Mouse (Mus musculus) kidney, embryonic 14.5 days (tissue): ENCODE data around the gene Cdkl3. TPM values are rescaled to one million over a fixed set of nuclear protein-coding genes. Genes with fewer than 3 reads are reported as not detected.

Experiments used
- ATAC-seq: fragments of 200-750 bp; cut with Nextera tagmentation; 2 replicates; pipeline ENCODE4 v1.8.0; 2017; ENCODE audit warnings: moderate number of reproducible peaks, mild to moderate bottlenecking, moderate TSS enrichment, moderate library complexity; ENCODE audit not compliant: low FRiP score, low TSS enrichment
- H3K27ac ChIP-seq: fragments of 300-500 bp; sonication (generic); 2 replicates; pipeline ENCODE4 v1.5.1; 2014; ENCODE audit warnings: low read depth, mild to moderate bottlenecking, low read length, moderate library complexity, mixed read lengths
- H3K27me3 ChIP-seq: fragments of 300-500 bp; sonication (generic); 2 replicates; pipeline ENCODE4 v1.6.1; 2014; ENCODE audit warnings: mild to moderate bottlenecking, low read length; ENCODE audit not compliant: control insufficient read depth, insufficient read depth
- H3K36me3 ChIP-seq: fragments of 300-500 bp; sonication (generic); 2 replicates; pipeline ENCODE4 v1.6.1; 2014; ENCODE audit warnings: low read length, mixed read lengths; ENCODE audit not compliant: control insufficient read depth, insufficient read depth
- H3K4me1 ChIP-seq: fragments of 300-500 bp; sonication (generic); 2 replicates; pipeline ENCODE4 v1.6.1; 2014; ENCODE audit warnings: low read length, mixed read lengths; ENCODE audit not compliant: control insufficient read depth, insufficient read depth
- H3K4me2 ChIP-seq: fragments of 300-500 bp; sonication (generic); replicated peaks from 2 replicates; pipeline ENCODE4 v1.6.1; 2014; ENCODE audit warnings: low read depth, mild to moderate bottlenecking, low read length
- H3K4me3 ChIP-seq: fragments of 300-500 bp; sonication (generic); 2 replicates; pipeline ENCODE4 v1.5.1; 2014; ENCODE audit warnings: mild to moderate bottlenecking, low read length
- H3K9ac ChIP-seq: fragments of 300-500 bp; sonication (generic); 2 replicates; pipeline ENCODE4 v1.6.1; 2014; ENCODE audit warnings: low read depth, mild to moderate bottlenecking, low read length, moderate library complexity
- H3K9me3 ChIP-seq: fragments of 300-500 bp; sonication (generic); 2 replicates; pipeline ENCODE4 v1.6.1; 2016; ENCODE audit warnings: low read length; ENCODE audit not compliant: control insufficient read depth
- WGBS: fragments of 180-500 bp; shearing (Covaris S2); extraction: QIAGEN DNeasy Blood & Tissue Kit; methylation state at CpG from one replicate; pipeline ENCODE4 v1.1.7; 2014; 5-methylcytosine and 5-hydroxymethylcytosine counted together
- polyA plus RNA-seq: library from polyadenylated mRNA; unstranded; fragments of >200 nt; fragmentation: Nextera tagmentation; extraction: Ambion mirVana; gene quantifications from 2 replicates; pipeline ENCODE4 v1.2.1, GENCODE M21; 2014

Cdkl3 gene
- polyA plus RNA-seq, 1 experiment from 2014 or later: 9.7 TPM

DNA sequence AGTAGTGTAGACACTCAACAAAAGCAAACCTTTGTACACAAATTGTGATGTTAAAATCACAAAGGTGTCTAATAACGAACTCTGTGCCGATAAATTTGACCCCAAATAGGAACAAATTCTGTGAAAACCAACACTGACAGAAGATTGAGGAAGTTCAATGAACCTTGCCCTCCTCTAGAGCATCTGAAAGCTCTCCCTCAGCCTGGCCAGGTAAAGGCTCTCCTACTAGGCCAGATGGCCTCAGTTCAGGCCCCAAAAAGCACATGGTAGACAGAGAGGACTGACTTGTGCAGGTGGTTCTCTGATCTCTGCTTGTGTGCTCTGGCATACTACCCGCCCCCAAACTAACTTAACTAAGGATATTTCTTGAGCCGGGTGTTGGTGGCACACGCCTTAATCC, 58.4 kb downstream of the Cdkl3 start:
- ATAC-seq: no peak
- Histone ChIP-seq H3K4me2 (no peak overlapping the region), H3K9ac (no peak overlapping the region), H3K36me3 (no peaks in the 10 kb centered on the region), H3K9me3 (no peaks in the 10 kb centered on the region), H3K4me1 (no peaks in the 10 kb centered on the region), H3K27me3 (no peaks in the 10 kb centered on the region), H3K4me3 (no peak overlapping the region), H3K27ac (no peak overlapping the region)
- WGBS: 93% methylated on average over 5 of the region's 5 CpGs

DNA sequence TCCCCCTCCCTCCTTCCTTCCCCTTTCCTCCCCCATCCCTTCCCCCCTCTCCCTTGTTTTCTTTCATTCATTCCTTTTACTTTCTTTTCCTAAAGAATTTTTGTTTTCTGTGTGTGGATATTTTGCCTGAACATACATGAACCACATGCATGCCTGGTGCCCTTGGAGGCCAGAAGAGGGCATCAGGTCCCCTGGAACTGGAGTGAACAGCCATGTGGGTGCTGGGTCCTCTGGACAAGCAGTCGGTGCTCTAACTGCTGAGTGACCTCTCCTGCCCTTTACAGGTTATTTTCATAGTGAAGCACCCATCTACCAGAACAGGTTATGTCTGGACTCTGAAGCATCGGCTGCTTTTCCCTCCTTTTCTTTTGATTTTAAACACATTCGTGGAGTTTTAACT, 60.4 kb downstream of the Cdkl3 start:
- no peaks in the 10 kb centered on the region for H3K4me1 ChIP-seq
- no peak for ATAC-seq
- H3K27ac ChIP-seq: no peak overlapping the region
- H3K27me3 ChIP-seq: no peaks in the 10 kb centered on the region
- no peaks in the 10 kb centered on the region for H3K36me3 ChIP-seq
- no peak overlapping the region for H3K4me3 ChIP-seq
- H3K9me3 ChIP-seq: no peaks in the 10 kb centered on the region
- H3K4me2 ChIP-seq: no peak overlapping the region
- H3K9ac ChIP-seq: no peak overlapping the region
- 55% methylated on average over 3 of the region's 3 CpGs for WGBS

DNA sequence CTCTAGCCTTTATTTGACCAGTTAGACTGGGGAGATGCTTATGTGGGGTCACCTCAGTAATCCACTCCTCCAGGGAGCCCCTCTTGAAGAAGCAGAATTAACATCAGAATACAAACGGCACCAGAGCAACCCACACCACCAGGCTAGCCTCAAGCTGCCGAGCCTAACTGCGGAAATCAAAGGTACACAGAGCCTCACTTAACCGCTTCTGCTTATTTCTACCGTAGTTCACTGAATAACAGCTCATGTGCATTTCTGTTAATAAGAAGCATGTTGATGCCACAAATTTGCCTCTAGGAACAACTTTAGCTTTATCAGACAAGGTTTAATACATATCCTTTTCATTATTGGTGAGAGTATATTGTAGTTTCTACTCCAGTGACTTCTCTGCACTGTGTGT, 61.8 kb downstream of the Cdkl3 start:
- Histone ChIP-seq H3K4me3 (no peak overlapping the region), H3K27me3 (no peaks in the 10 kb centered on the region), H3K4me2 (no peak overlapping the region), H3K27ac (no peak overlapping the region), H3K9me3 (no peaks in the 10 kb centered on the region), H3K4me1 (no peaks in the 10 kb centered on the region), H3K9ac (no peak overlapping the region), H3K36me3 (no peaks in the 10 kb centered on the region)
- ATAC-seq: no peak
- WGBS: 7% methylated on average over 5 of the region's 5 CpGs

DNA sequence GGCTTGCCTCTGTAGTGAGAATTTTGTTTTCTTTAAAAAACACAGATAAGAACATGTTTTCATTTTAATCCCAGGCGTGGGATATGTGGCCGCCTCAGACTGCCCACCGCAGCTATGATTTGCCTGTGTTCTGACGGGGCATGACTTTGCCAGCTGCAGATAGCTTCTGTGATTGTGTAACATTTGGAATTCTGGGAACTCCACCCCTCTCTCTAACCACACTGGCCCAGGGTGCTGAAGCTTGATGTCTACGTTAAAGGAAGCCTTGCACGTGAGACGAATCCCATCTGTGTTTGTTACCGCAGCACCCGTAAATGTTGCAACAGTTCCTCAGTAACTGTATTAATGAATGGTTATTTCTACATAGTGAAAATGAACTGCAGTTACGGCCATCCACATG, 67.7 kb downstream of the Cdkl3 start:
- no peak overlapping the region for H3K27ac ChIP-seq
- no peak for ATAC-seq
- no peaks in the 10 kb centered on the region for H3K4me1 ChIP-seq
- no peak overlapping the region for H3K9ac ChIP-seq
- H3K4me2 ChIP-seq: no peak overlapping the region
- no peak overlapping the region for H3K4me3 ChIP-seq
- no peaks in the 10 kb centered on the region for H3K36me3 ChIP-seq
- H3K9me3 ChIP-seq: no peaks in the 10 kb centered on the region
- WGBS: 75% methylated on average over 10 of the region's 10 CpGs
- H3K27me3 ChIP-seq: no peaks in the 10 kb centered on the region

DNA sequence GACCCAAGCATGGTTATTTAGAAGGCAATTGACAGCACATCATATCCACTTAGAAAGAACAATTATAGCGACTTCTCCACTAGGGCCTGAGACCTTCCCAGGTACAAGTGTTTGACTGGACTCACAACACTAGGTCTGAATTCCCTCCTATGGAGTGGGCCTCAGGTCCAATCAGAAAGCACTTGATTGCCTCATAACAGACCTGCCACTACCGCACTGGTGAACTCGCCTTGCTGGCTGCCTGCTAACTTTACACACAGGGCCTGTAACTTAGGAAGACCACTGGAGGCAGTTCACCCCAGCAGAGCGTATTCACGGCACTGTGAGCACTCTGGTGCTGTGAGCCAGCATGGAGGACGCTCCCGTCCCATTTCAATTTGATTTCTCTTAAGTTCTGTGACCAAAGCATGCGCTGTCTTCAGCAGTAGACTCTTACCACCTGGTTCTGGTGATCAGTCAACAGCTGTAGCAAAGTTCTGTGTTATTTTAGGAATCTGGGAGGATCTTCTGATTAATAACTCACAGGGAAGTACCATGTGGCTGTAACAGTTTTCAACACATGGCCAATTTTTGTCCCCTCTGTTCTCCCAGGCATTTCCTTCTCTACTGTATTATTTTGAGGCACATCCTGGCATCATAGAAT, 69.6 kb downstream of the Cdkl3 start:
- Histone ChIP-seq H3K9ac (no peak overlapping the region), H3K4me1 (no peaks in the 10 kb centered on the region), H3K27ac (no peak overlapping the region), H3K27me3 (no peaks in the 10 kb centered on the region), H3K9me3 (no peaks in the 10 kb centered on the region), H3K36me3 (no peaks in the 10 kb centered on the region), H3K4me2 (no peak overlapping the region), H3K4me3 (no peak overlapping the region)
- 75% methylated on average over 8 of the region's 8 CpGs for WGBS
- no peak for ATAC-seq

DNA sequence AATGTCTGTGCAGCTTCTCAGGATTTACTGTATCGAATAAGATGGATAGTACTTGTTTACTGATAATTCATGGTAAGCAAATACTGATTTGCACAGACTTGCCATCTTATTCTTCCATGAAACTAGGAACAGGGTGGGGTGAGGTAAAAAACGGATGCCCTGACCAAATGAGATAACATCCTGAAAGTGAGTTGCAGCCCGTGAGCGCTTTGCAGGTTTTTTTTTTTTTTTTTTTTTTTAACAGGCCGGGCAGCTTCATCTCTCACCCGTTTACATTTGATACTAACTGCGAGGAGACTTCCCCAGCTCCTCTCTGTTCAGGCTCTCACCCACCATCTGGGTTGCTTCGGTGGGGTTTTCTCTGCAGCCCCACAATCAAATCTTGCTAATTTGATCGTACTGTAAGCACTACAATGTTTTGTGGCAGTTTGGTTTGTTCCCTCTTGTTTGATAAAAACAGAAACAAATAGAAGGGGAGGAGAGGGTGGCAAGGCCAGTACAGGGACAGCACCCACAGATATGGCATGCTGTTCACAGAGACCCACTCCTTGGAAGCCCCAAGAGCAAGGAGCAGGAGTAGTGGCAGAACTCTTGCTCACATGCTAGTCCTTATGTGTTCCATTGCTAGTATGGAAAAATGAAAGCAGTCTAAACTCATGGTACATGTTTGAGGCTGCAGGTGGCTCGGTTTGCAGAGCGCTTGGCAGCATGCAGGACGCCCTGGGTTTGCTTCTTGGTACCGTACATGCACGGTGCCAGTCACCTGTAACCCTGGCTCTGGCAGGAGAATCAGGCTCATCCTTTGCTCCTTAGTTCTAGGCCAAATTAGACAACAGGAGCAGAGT, 70.8 kb downstream of the Cdkl3 start:
- Histone ChIP-seq H3K9me3 (no peaks in the 10 kb centered on the region), H3K27ac (no peak overlapping the region), H3K9ac (no peak overlapping the region), H3K27me3 (no peaks in the 10 kb centered on the region), H3K4me2 (no peak overlapping the region), H3K36me3 (no peaks in the 10 kb centered on the region), H3K4me1 (no peaks in the 10 kb centered on the region), H3K4me3 (no peak overlapping the region)
- ATAC-seq: no peak
- 71% methylated on average over 14 of the region's 14 CpGs for WGBS

DNA sequence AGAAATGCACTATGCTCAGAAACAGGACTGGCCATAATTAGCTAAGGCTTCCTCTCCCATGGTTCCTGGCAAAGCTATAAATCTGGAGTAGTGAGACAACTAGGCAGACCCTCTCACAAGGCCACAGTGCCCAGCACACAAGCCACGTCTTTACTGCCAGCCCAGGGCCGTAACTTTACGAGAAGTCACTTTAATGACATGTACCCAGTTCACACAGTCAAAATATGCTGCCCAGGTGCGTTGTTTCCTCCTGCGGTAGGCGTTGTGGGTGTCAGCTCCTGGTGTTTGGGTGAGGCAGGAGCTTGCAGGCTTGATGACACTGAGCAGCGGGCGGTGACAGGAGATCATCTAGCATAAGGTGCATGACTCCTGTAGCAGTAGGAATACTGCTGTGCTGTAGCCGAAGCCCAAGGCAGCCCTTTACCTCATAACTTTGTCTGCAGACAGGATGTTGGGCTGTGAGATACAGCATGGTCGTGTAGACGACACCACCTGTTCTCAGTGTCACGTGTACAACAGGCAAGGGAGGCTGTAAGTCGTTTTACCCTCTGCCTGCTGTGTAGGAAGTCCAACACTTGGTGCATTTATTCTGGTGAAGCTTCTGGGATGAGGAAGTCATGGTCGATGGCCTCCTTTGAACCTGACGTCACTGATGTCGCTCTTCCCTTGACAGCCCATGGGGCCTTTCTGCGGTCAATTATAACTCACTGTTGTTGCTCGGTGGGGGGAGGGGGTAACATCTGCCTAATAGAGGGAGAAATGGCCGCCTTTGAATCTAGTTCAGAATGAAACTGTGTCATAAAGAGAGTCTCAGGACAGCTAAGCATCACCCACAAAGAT, 72.0 kb downstream of the Cdkl3 start:
- no peak overlapping the region for H3K4me2 ChIP-seq
- H3K4me3 ChIP-seq: no peak overlapping the region
- H3K36me3 ChIP-seq: no peaks in the 10 kb centered on the region
- H3K4me1 ChIP-seq: 0 out of 2 replicates have a peak, but pooled peaks cover 3% of the 10 kb centered on the region
- no peak overlapping the region for H3K9ac ChIP-seq
- H3K9me3 ChIP-seq: no peaks in the 10 kb centered on the region
- no peaks in the 10 kb centered on the region for H3K27me3 ChIP-seq
- H3K27ac ChIP-seq: no peak overlapping the region
- WGBS: 46% methylated on average over 19 of the region's 19 CpGs
- ATAC-seq: no peak

DNA sequence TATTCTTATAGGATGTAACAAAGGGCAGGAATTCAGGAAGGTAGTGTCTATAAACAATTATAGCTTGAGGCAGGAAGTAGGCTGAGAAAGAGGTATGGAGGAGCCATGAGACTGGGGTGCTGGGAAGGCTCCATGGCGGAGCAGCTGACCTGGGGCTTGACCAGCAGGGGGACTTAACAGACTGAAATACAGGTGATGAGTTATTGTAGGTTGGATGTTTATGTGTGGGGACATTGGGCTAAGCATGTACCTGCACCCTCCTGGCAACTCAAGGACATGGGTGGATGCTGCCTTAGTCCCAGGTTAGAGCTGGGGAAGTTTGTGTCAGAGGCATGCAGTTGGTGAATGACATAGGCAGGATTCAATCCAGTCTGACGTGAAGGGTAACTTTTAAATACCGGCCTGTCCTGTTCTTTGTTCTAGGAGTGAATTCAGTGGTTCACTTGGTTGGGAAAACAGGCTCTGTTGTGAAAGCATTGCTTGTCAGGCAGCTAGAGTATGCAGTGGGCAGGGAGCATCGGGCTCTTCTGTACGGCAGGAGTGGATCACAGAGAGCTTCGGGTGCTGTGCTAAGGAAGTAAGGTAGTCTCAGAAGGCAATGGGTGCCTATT, 72.8 kb downstream of the Cdkl3 start:
- 88% methylated on average over 6 of the region's 6 CpGs for WGBS
- H3K27ac ChIP-seq: no peak overlapping the region
- no peak overlapping the region for H3K9ac ChIP-seq
- H3K36me3 ChIP-seq: no peaks in the 10 kb centered on the region
- ATAC-seq: no peak
- H3K4me3 ChIP-seq: no peak overlapping the region
- no peaks in the 10 kb centered on the region for H3K27me3 ChIP-seq
- H3K9me3 ChIP-seq: no peaks in the 10 kb centered on the region
- no peak overlapping the region for H3K4me2 ChIP-seq
- 0 out of 2 replicates have a peak, but pooled peaks cover 3% of the 10 kb centered on the region for H3K4me1 ChIP-seq
